Mouse (Mus musculus) embryonic facial prominence, embryonic 13.5 days (tissue): Measurements from ENCODE around the gene Ube2d3. TPM values are rescaled to one million over a fixed set of nuclear protein-coding genes. Genes with fewer than 3 reads are reported as not detected.
A peak's percentile ranks its signal among the peaks of the same experiment; 100 is the strongest.

Source experiments
- ATAC-seq: fragments of 200-750 bp; cut with Nextera tagmentation; 2 replicates; pipeline ENCODE4 v1.8.0; 2017; ENCODE audit warnings: low read depth; ENCODE audit not compliant: insufficient number of reproducible peaks, insufficient read depth, low FRiP score, low TSS enrichment
- H3K27ac ChIP-seq: fragments of 300-500 bp; sonication (generic); 2 replicates; pipeline ENCODE4 v1.5.1; 2015; ENCODE audit warnings: moderate library complexity, mild to moderate bottlenecking, inconsistent platforms
- H3K27me3 ChIP-seq: fragments of 300-500 bp; sonication (generic); 2 replicates; pipeline ENCODE4 v1.6.1; 2015; ENCODE audit warnings: mild to moderate bottlenecking, inconsistent platforms
- H3K36me3 ChIP-seq: fragments of 300-500 bp; sonication (generic); 2 replicates; pipeline ENCODE4 v1.6.1; 2015; ENCODE audit warnings: mild to moderate bottlenecking, inconsistent platforms
- H3K4me1 ChIP-seq: fragments of 300-500 bp; sonication (generic); 2 replicates; pipeline ENCODE4 v1.6.1; 2015; ENCODE audit warnings: inconsistent platforms
- H3K4me2 ChIP-seq: fragments of 300-500 bp; sonication (generic); 2 replicates; pipeline ENCODE4 v1.6.1; 2015; ENCODE audit warnings: moderate library complexity, mild to moderate bottlenecking, inconsistent platforms
- H3K4me3 ChIP-seq: fragments of 300-500 bp; sonication (generic); 2 replicates; pipeline ENCODE4 v1.5.1; 2015; ENCODE audit warnings: mild to moderate bottlenecking, inconsistent platforms
- H3K9ac ChIP-seq: fragments of 300-500 bp; sonication (generic); 2 replicates; pipeline ENCODE4 v1.6.1; 2015; ENCODE audit warnings: mild to moderate bottlenecking, inconsistent platforms
- H3K9me3 ChIP-seq: fragments of 300-500 bp; sonication (generic); 2 replicates; pipeline ENCODE4 v1.6.1; 2016; ENCODE audit warnings: inconsistent platforms
- WGBS: fragments of 180-500 bp; shearing (Covaris S2); methylation state at CpG from one replicate; pipeline ENCODE4 v1.1.7; 2015; ENCODE audit warnings: mixed read lengths; 5-methylcytosine and 5-hydroxymethylcytosine counted together
- polyA plus RNA-seq: library from polyadenylated mRNA; unstranded; fragments of >200 nt; fragmentation: Nextera tagmentation; extraction: Ambion mirVana; gene quantifications from 2 replicates; pipeline ENCODE4 v1.2.1, GENCODE M21; 2015

Ube2d3 gene
- polyA plus RNA-seq = 489 and 515 TPM in 2 replicates

GRCm38 (mm10) chr3:135437758-135438495 is at the start of gene Ube2d3:
Gene Ube2d3 (plus strand): TSS chr3:135438149.
- H3K4me1 ChIP-seq = peaks cover 9% of the 10 kb centered on the region
- under 1% methylated on average over 56 of the region's 56 CpGs for whole genome bisulfite sequencing
- H3K27me3 ChIP-seq = no peaks in the 10 kb centered on the region
- H3K4me3 ChIP-seq = peak within 1 kb of the TSS; percentile 94
- H3K36me3 ChIP-seq = peaks cover 7% of the 10 kb centered on the region
- H3K4me2 ChIP-seq = peak within 1 kb of the TSS; percentile 87
- peak within 1 kb of the TSS; percentile 100 for H3K27ac ChIP-seq
- H3K9me3 ChIP-seq = no peaks in the 10 kb centered on the region
- peak; percentile 94 for ATAC-seq
- H3K9ac ChIP-seq = peak within 1 kb of the TSS; percentile 98

GRCm38 (mm10) chr3:135393186-135393585 is 44.8 kb upstream of the Ube2d3 start:
- Histone ChIP-seq H3K4me3 (no peak overlapping the region), H3K4me2 (no peak overlapping the region), H3K9ac (no peak overlapping the region), H3K4me1 (peaks cover 3% of the 10 kb centered on the region; the same call in 1 of the 2 replicates), H3K9me3 (no peaks in the 10 kb centered on the region), H3K27ac (no peak overlapping the region), H3K36me3 (no peaks in the 10 kb centered on the region), H3K27me3 (no peaks in the 10 kb centered on the region)
- WGBS = 81% methylated on average over 6 of the region's 6 CpGs
- no peak for ATAC-seq

- WGBS = 76% methylated on average over 5 of the region's 5 CpGs
- no peaks in the 10 kb centered on the region for H3K27me3 ChIP-seq
- H3K9me3 ChIP-seq = no peaks in the 10 kb centered on the region
- H3K9ac ChIP-seq = no peak overlapping the region
- H3K4me1 ChIP-seq = peaks cover 3% of the 10 kb centered on the region; the same call in 1 of the 2 replicates
- no peaks in the 10 kb centered on the region for H3K36me3 ChIP-seq
- H3K4me2 ChIP-seq = no peak overlapping the region
- ATAC-seq = no peak
- H3K4me3 ChIP-seq = no peak overlapping the region
- H3K27ac ChIP-seq = no peak overlapping the region
Measured at GRCm38 (mm10) chr3:135395085-135395484, 42.9 kb upstream of the Ube2d3 start.

DNA sequence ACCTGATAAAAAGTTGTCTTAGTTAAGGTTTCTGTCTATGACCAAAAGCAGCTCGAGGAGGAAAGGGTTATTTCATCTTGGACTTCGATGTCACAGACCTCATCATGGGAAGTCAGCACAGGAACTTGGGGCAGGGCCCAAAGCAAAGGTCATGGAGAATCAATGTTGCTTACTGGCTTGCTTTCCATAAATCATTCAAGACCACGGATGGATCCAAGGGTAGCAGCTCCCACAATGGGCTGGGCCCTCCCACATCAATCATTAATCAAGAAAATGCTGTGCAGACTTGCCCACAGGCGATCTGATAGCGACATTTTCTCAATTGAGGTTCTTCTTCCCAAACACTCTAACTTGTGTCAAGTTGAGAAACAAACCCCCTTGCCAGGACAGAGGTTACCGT is 41.9 kb upstream of the Ube2d3 start:
- ATAC-seq = no peak
- 56% methylated on average over 6 of the region's 6 CpGs for WGBS
- H3K27ac ChIP-seq = no peak overlapping the region

DNA sequence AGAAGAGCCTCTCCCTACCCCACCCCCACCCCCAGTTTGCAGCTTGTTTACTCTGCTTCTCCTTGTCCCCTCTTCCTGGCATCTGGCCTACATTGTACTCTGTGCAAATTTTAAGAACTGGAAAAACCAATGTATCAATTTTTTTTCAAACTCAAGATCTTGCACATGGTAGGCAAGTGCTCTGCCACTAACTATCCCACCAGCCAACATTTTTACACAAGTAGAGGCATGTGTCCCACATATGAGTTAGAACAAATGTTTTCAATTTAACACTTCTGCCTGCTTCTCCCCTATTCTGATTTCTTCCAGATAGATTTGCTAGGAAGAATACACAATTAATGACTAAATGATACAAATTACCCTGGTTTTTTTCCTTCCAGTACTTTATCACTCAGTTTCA is 40.8 kb upstream of the Ube2d3 start:
- Histone ChIP-seq H3K9ac (no peak overlapping the region), H3K36me3 (no peaks in the 10 kb centered on the region), H3K27ac (no peak overlapping the region), H3K4me2 (no peak overlapping the region), H3K4me3 (no peak overlapping the region), H3K4me1 (peaks cover 5% of the 10 kb centered on the region; the same call in 1 of the 2 replicates), H3K27me3 (no peaks in the 10 kb centered on the region), H3K9me3 (no peaks in the 10 kb centered on the region)
- ATAC-seq = no peak

More for the DNA sequence above, 41.9 kb upstream of the Ube2d3 start:
- Histone ChIP-seq H3K4me1 (peaks cover 3% of the 10 kb centered on the region; the same call in 1 of the 2 replicates), H3K9ac (no peak overlapping the region), H3K4me3 (no peak overlapping the region), H3K9me3 (no peaks in the 10 kb centered on the region), H3K36me3 (no peaks in the 10 kb centered on the region), H3K27me3 (no peaks in the 10 kb centered on the region), H3K4me2 (no peak overlapping the region)

DNA sequence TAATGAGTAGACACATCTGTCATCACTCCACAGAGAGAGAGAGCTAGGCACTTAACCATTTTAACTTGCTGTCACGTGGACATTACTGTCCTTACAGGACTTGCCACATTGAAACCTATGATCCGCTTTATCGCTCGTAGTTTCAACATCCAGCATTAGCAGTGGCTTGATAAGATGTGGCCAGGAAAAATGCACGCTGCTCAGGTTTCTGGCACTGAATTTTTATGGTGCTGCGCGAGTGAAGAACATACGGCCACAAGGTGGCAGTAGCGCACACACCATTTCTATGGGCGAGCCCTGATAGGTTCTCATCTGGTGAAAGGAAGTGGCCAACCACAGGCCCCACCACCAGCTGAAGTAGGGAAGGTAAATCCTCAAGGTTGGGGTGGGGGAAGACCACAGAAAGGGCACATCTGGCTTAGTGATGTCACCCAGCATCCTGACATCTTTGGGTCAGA is 35.7 kb upstream of the Ube2d3 start:
- peak; percentile 78; the same call in 1 of the 2 replicates for ATAC-seq
- Histone ChIP-seq H3K36me3 (peaks cover 16% of the 10 kb centered on the region), H3K4me1 (0 out of 2 replicates have a peak, but pooled peaks cover 2% of the 10 kb centered on the region), H3K4me2 (peak overlapping the region; percentile 39), H3K27me3 (no peaks in the 10 kb centered on the region), H3K9me3 (no peaks in the 10 kb centered on the region), H3K4me3 (no peak overlapping the region), H3K27ac (no peak overlapping the region), H3K9ac (no peak overlapping the region)
- 8% methylated on average over 10 of the region's 10 CpGs for WGBS

- 0 out of 2 replicates have a peak, but pooled peaks cover 2% of the 10 kb centered on the region for H3K4me1 ChIP-seq
- no peaks in the 10 kb centered on the region for H3K9me3 ChIP-seq
- no peaks in the 10 kb centered on the region for H3K27me3 ChIP-seq
- WGBS = 80% methylated on average over 9 of the region's 9 CpGs
- no peak overlapping the region for H3K4me2 ChIP-seq
- no peak for ATAC-seq
- no peak overlapping the region for H3K27ac ChIP-seq
- H3K9ac ChIP-seq = no peak overlapping the region
- H3K4me3 ChIP-seq = no peak overlapping the region
- peaks cover 17% of the 10 kb centered on the region for H3K36me3 ChIP-seq
Measured at GRCm38 (mm10) chr3:135403211-135403610, 34.7 kb upstream of the Ube2d3 start.

DNA sequence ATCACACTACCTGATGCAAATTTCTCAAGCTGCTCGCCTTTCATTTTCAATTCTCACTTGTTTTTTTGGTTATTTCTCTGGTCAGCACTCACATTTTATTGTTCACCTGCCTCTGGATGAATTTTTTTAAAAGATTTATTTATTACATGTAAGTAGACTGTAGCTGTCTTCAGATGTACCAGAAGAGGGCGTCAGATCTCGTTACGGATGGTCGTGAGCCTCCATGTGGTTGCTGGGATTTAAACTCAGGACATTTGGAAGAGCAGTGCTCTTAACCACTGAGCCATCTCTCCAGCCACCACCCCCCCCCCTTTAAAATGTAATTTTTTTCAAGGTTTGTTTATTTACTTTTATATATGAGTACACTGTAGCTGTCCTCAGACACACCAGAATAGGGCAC is 34.1 kb upstream of the Ube2d3 start:
- Histone ChIP-seq H3K9me3 (no peaks in the 10 kb centered on the region), H3K4me2 (no peak overlapping the region), H3K27me3 (no peaks in the 10 kb centered on the region), H3K27ac (no peak overlapping the region), H3K9ac (no peak overlapping the region), H3K36me3 (peaks cover 20% of the 10 kb centered on the region), H3K4me1 (0 out of 2 replicates have a peak, but pooled peaks cover 2% of the 10 kb centered on the region), H3K4me3 (no peak overlapping the region)
- ATAC-seq = no peak
- WGBS = 79% methylated on average over 5 of the region's 5 CpGs

GRCm38 (mm10) chr3:135404599-135404998 is 33.4 kb upstream of the Ube2d3 start:
- WGBS = 64% methylated on average over 4 of the region's 4 CpGs
- no peaks in the 10 kb centered on the region for H3K27me3 ChIP-seq
- H3K4me2 ChIP-seq = no peak overlapping the region
- no peak overlapping the region for H3K4me3 ChIP-seq
- 0 out of 2 replicates have a peak, but pooled peaks cover 2% of the 10 kb centered on the region for H3K4me1 ChIP-seq
- peaks cover 25% of the 10 kb centered on the region for H3K36me3 ChIP-seq
- no peaks in the 10 kb centered on the region for H3K9me3 ChIP-seq
- H3K27ac ChIP-seq = no peak overlapping the region
- no peak overlapping the region for H3K9ac ChIP-seq
- no peak for ATAC-seq

DNA sequence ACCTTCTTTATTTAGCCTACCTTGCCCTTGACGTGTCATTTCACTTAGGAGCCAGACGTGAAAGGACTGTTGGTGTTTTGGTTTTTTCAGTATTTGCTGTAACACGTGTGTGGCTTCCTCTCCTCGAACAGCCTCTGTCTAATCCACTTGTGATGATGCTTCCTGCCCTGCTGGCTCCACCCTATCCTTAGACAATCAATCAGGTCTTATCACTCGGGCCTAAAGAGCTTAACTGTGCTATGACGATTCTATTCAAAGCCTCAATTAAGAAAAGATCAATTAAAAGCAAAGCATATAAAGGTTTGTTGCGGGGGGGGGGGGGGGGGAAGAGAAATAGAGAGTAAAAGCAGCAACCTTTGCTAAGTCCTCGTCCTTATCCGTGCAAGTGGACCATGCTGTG is 30.6 kb upstream of the Ube2d3 start:
- no peak overlapping the region for H3K9ac ChIP-seq
- no peaks in the 10 kb centered on the region for H3K4me1 ChIP-seq
- no peaks in the 10 kb centered on the region for H3K9me3 ChIP-seq
- no peaks in the 10 kb centered on the region for H3K27me3 ChIP-seq
- H3K36me3 ChIP-seq = peaks cover 36% of the 10 kb centered on the region
- no peak overlapping the region for H3K27ac ChIP-seq
- ATAC-seq = no peak
- H3K4me2 ChIP-seq = no peak overlapping the region
- no peak overlapping the region for H3K4me3 ChIP-seq
- 86% methylated on average over 8 of the region's 9 CpGs for WGBS

DNA sequence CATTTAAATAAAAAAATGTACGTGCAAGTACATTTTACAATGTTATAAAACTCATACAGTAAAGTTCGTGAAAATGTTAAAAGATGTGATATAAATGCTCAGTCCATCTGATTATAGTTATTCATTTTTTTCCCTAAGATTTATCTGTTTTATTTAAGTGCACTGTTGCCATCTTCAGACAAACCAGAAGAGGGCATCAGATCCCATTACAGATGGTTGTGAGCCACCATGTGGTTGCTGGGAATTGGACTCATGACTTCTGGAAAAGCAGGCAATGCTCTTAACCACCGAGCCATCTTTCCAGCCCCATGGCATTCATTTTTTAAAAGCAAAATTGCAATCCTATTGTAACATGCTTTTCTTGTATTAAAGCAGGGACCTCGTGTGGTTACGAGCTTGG is 28.7 kb upstream of the Ube2d3 start:
- peaks cover 36% of the 10 kb centered on the region for H3K36me3 ChIP-seq
- no peak overlapping the region for H3K4me3 ChIP-seq
- no peaks in the 10 kb centered on the region for H3K9me3 ChIP-seq
- H3K9ac ChIP-seq = no peak overlapping the region
- no peaks in the 10 kb centered on the region for H3K27me3 ChIP-seq
- H3K27ac ChIP-seq = no peak overlapping the region
- WGBS = 95% methylated on average over 5 of the region's 5 CpGs
- peaks cover 13% of the 10 kb centered on the region for H3K4me1 ChIP-seq
- H3K4me2 ChIP-seq = no peak overlapping the region
- ATAC-seq = no peak

- WGBS = 88% methylated on average over 12 of the region's 12 CpGs
Measured at GRCm38 (mm10) chr3:135411056-135411455, 26.9 kb upstream of the Ube2d3 start.

More at GRCm38 (mm10) chr3:135411056-135411455, 26.9 kb upstream of the Ube2d3 start:
- Histone ChIP-seq H3K4me2 (no peak overlapping the region), H3K27me3 (no peaks in the 10 kb centered on the region), H3K4me3 (no peak overlapping the region), H3K36me3 (peaks cover 32% of the 10 kb centered on the region), H3K4me1 (peaks cover 14% of the 10 kb centered on the region), H3K9ac (no peak overlapping the region), H3K9me3 (no peaks in the 10 kb centered on the region), H3K27ac (no peak overlapping the region)
- ATAC-seq = no peak
